ENCODE assay signal across 23 mouse cellular contexts in the genomic region with DNA sequence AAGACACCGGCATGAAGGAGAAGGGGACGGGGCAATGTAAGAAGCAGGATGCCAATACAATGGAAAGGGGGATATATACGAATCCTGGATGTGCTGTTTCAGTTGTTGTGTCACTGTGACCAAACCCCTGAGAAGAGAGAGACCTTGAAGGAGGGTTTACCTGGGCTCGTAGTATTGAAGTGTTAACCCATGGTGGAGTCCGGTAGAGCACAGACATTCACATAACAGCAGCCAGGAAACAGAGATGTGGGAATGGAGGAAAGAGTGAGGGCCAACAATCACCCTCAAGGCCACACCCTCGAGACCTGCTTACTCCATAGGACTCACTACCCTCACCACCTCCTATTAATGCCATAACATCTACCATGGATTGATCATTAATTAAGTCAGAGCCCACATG.
"Had no signal": no experiment of that assay in that cellular context is flagged by ENCODE, and none has a peak within 500 bp of the region (broad histone marks: within the 10 kb centered on the region; RNA-seq: fewer than 3 reads in every experiment).

No protein-coding gene starts in this region.

- H3K27ac ChIP-seq: kidney, embryonic 15.5 days; left cerebral cortex, adult 2 months; limb, embryonic 12.5 days; limb, embryonic 15.5 days; midbrain, embryonic 12.5 days; midbrain, embryonic 15.5 days; neural tube, embryonic 12.5 days; neural tube, embryonic 15.5 days; stomach, postnatal 0 days had no signal

- H3K4me1 ChIP-seq: limb, embryonic 15.5 days; midbrain, embryonic 15.5 days; neural tube, embryonic 12.5 days; neural tube, embryonic 15.5 days had no signal

- H3K9ac ChIP-seq: kidney, embryonic 15.5 days; limb, embryonic 12.5 days; limb, embryonic 15.5 days; midbrain, embryonic 12.5 days; midbrain, embryonic 15.5 days; neural tube, embryonic 12.5 days; neural tube, embryonic 15.5 days had no signal

- ATAC-seq: inflammation-experienced regulatory T-cells, adult 6 months; midbrain, embryonic 15.5 days had no signal

- H3K27me3 ChIP-seq: kidney, embryonic 15.5 days; limb, embryonic 12.5 days; limb, embryonic 15.5 days; midbrain, embryonic 12.5 days; midbrain, embryonic 15.5 days; neural tube, embryonic 12.5 days; neural tube, embryonic 15.5 days had no signal

- H3K4me2 ChIP-seq: kidney, embryonic 15.5 days; limb, embryonic 12.5 days; limb, embryonic 15.5 days; midbrain, embryonic 12.5 days; midbrain, embryonic 15.5 days; neural tube, embryonic 12.5 days; neural tube, embryonic 15.5 days had no signal

- DNase-seq: kidney, adult 11 months; kidney, adult 8-10 months; kidney, postnatal 10 days; kidney, postnatal 36 days; layer of hippocampus, postnatal 36 days; left cerebral cortex, postnatal 4 days; lung, adult 2 months; right cerebral cortex, adult 18-20 months; right cerebral cortex, postnatal 14 days; right cerebral cortex, postnatal 4 days; thymus, adult 2 months; thymus, postnatal 14 days; thymus, postnatal 4 days had no signal

- H3K9me3 ChIP-seq: kidney, embryonic 15.5 days; limb, embryonic 12.5 days; limb, embryonic 15.5 days; midbrain, embryonic 12.5 days; midbrain, embryonic 15.5 days; neural tube, embryonic 12.5 days; neural tube, embryonic 15.5 days had no signal

- H3K36me3 ChIP-seq: kidney, embryonic 15.5 days; limb, embryonic 12.5 days; limb, embryonic 15.5 days; midbrain, embryonic 12.5 days; midbrain, embryonic 15.5 days; neural tube, embryonic 12.5 days; neural tube, embryonic 15.5 days had no signal

- H3K4me3 ChIP-seq: kidney, embryonic 15.5 days; left cerebral cortex, adult 2 months; limb, embryonic 12.5 days; limb, embryonic 15.5 days; midbrain, embryonic 12.5 days; midbrain, embryonic 15.5 days; neural tube, embryonic 12.5 days; neural tube, embryonic 15.5 days had no signal
